Mouse (Mus musculus) ES-Bruce4 (cell line): ENCODE data around the gene Cipc. TPM values are rescaled to one million over a fixed set of nuclear protein-coding genes. Genes with fewer than 3 reads are reported as not detected.

Experiments
- H3K27ac ChIP-seq: 2 replicates; pipeline ENCODE4 v1.5.1; 2012; ENCODE audit warnings: low read length, inconsistent platforms; ENCODE audit not compliant: insufficient read depth
- H3K27me3 ChIP-seq: 2 replicates; pipeline ENCODE4 v1.6.1; 2012; ENCODE audit warnings: mild to moderate bottlenecking, low read length, inconsistent platforms; ENCODE audit not compliant: control insufficient read depth, poor library complexity, insufficient read depth, severe bottlenecking
- H3K36me3 ChIP-seq: 2 replicates; pipeline ENCODE4 v1.6.1; 2012; ENCODE audit warnings: inconsistent platforms, mild to moderate bottlenecking, low read length, moderate library complexity; ENCODE audit not compliant: control insufficient read depth, poor library complexity, insufficient read depth, severe bottlenecking
- H3K4me1 ChIP-seq: one replicate; pipeline ENCODE4 v1.8.1; 2011; ENCODE audit warnings: low read length; ENCODE audit not compliant: control insufficient read depth, insufficient read depth
- H3K4me3 ChIP-seq: 2 replicates; pipeline ENCODE4 v1.5.1; 2011; ENCODE audit warnings: low read depth, mild to moderate bottlenecking, low read length
- H3K9ac ChIP-seq: 2 replicates; pipeline ENCODE4 v1.6.1; 2012; ENCODE audit warnings: low read depth, mild to moderate bottlenecking, inconsistent platforms; ENCODE audit not compliant: poor library complexity, severe bottlenecking
- H3K9me3 ChIP-seq: replicated peaks from 2 replicates; pipeline ENCODE4 v1.6.1; 2012; ENCODE audit warnings: mild to moderate bottlenecking, low read length, inconsistent platforms; ENCODE audit not compliant: control insufficient read depth, poor library complexity, insufficient read depth, severe bottlenecking
- CTCF ChIP-seq: IDR thresholded peaks from one replicate; pipeline ENCODE4 v1.8.1; 2011; ENCODE audit warnings: low read depth, low read length
- EP300 ChIP-seq: IDR thresholded peaks from 2 replicates; pipeline ENCODE4 v1.6.1; 2011; ENCODE audit warnings: low read depth, low read length; ENCODE audit not compliant: insufficient read depth
- POLR2A ChIP-seq: IDR thresholded peaks from one replicate; pipeline ENCODE4 v1.8.1; 2011; ENCODE audit warnings: low read length; ENCODE audit not compliant: insufficient read depth
- polyA plus RNA-seq: library from polyadenylated mRNA; stranded (reverse); fragments of >200 nt; gene quantifications from 2 replicates; pipeline ENCODE4 v1.2.4, GENCODE M21; 2011; ENCODE audit warnings: low read depth; ENCODE audit not compliant: missing spikeins, insufficient read depth, insufficient read length

Cipc gene
- polyA plus RNA-seq, 1 experiment = 23.5 TPM

GRCm38 (mm10) chr12:86989378-86989777, 42.5 kb downstream of the Cipc start:
- H3K4me3 ChIP-seq = no peak overlapping the region
- no peak for TF ChIP-seq POLR2A
- TF ChIP-seq CTCF = no peak
- TF ChIP-seq EP300 = no peak
- H3K9ac ChIP-seq = no peak overlapping the region
- peaks cover 9% of the 10 kb centered on the region; the same call in 1 of the 2 replicates for H3K27me3 ChIP-seq
- no peaks in the 10 kb centered on the region for H3K36me3 ChIP-seq
- no peak overlapping the region for H3K27ac ChIP-seq
- no peaks in the 10 kb centered on the region for H3K9me3 ChIP-seq
- no peaks in the 10 kb centered on the region for H3K4me1 ChIP-seq

- TF ChIP-seq POLR2A (no peak), EP300 (no peak), CTCF (no peak)
- Histone ChIP-seq H3K27ac (no peak within 1 kb of the TSS), H3K9ac (0 out of 2 replicates have a peak within 1 kb of the TSS, but pooled peaks have one; percentile 13), H3K4me1 (no peaks in the 10 kb centered on the region), H3K4me3 (peak within 1 kb of the TSS; percentile 26), H3K36me3 (no peaks in the 10 kb centered on the region), H3K9me3 (no peaks in the 10 kb centered on the region), H3K27me3 (peaks cover 9% of the 10 kb centered on the region; the same call in 1 of the 2 replicates)
These were observed 43.3 kb downstream of the Cipc start, which contains the start of gene Zdhhc22 for GRCm38 (mm10) chr12:86989890-86990754. Gene Zdhhc22, minus strand, starts transcription at chr12:86990430.

GRCm38 (mm10) chr12:86990755-86991110, 43.9 kb downstream of the Cipc start:
- Histone ChIP-seq H3K9ac (no peak overlapping the region), H3K4me1 (no peaks in the 10 kb centered on the region), H3K4me3 (no peak overlapping the region), H3K27ac (no peak overlapping the region), H3K36me3 (no peaks in the 10 kb centered on the region), H3K9me3 (no peaks in the 10 kb centered on the region), H3K27me3 (peaks cover 9% of the 10 kb centered on the region; the same call in 1 of the 2 replicates)
- no peak for TF ChIP-seq CTCF
- no peak for TF ChIP-seq EP300
- TF ChIP-seq POLR2A = no peak

- no peak overlapping the region for H3K4me3 ChIP-seq
- H3K27me3 ChIP-seq = peaks cover 6% of the 10 kb centered on the region; the same call in 1 of the 2 replicates
These were observed 47.3 kb downstream of the Cipc start for GRCm38 (mm10) chr12:86994166-86994565.

GRCm38 (mm10) chr12:86994776-86995175, 47.9 kb downstream of the Cipc start:
- H3K36me3 ChIP-seq = no peaks in the 10 kb centered on the region
- no peak overlapping the region for H3K27ac ChIP-seq
- H3K9ac ChIP-seq = no peak overlapping the region
- no peaks in the 10 kb centered on the region for H3K9me3 ChIP-seq
- no peak overlapping the region for H3K4me3 ChIP-seq
- no peaks in the 10 kb centered on the region for H3K4me1 ChIP-seq
- H3K27me3 ChIP-seq = peaks cover 3% of the 10 kb centered on the region; the same call in 1 of the 2 replicates
- TF ChIP-seq POLR2A (no peak), EP300 (no peak)

More at GRCm38 (mm10) chr12:86994166-86994565, 47.3 kb downstream of the Cipc start:
- Histone ChIP-seq H3K4me1 (no peaks in the 10 kb centered on the region), H3K9ac (no peak overlapping the region), H3K27ac (no peak overlapping the region), H3K9me3 (no peaks in the 10 kb centered on the region), H3K36me3 (no peaks in the 10 kb centered on the region)
- TF ChIP-seq EP300 (no peak), CTCF (no peak), POLR2A (no peak)

- H3K27ac ChIP-seq = no peak overlapping the region
- no peaks in the 10 kb centered on the region for H3K36me3 ChIP-seq
- H3K4me1 ChIP-seq = no peaks in the 10 kb centered on the region
- no peaks in the 10 kb centered on the region for H3K27me3 ChIP-seq
- H3K4me3 ChIP-seq = no peak overlapping the region
- no peak overlapping the region for H3K9ac ChIP-seq
- no peak for TF ChIP-seq POLR2A
- TF ChIP-seq EP300 = no peak
- TF ChIP-seq CTCF = peak; percentile 22
- no peaks in the 10 kb centered on the region for H3K9me3 ChIP-seq
These were observed 49.1 kb downstream of the Cipc start for GRCm38 (mm10) chr12:86995931-86996330.
